Mouse (Mus musculus) midbrain, embryonic 14.5 days (tissue): ENCODE measurements around the gene Ring1. TPM values are rescaled to one million over a fixed set of nuclear protein-coding genes. Genes with fewer than 3 reads are reported as not detected.

Experiments used
- ATAC-seq: fragments of 200-750 bp; cut with Nextera tagmentation; 2 replicates; pipeline ENCODE4 v1.8.0; 2017; ENCODE audit warnings: moderate number of reproducible peaks, moderate library complexity; ENCODE audit not compliant: low FRiP score, low TSS enrichment
- DNase-seq: peaks from one replicate; pipeline ENCODE4 v3.0.0-alpha.2; 2015
- H3K27ac ChIP-seq: fragments of 300-500 bp; sonication (generic); replicated peaks from 2 replicates; pipeline ENCODE4 v1.5.1; 2014; ENCODE audit warnings: mild to moderate bottlenecking, low read depth, low read length, moderate library complexity
- H3K27me3 ChIP-seq: fragments of 300-500 bp; sonication (generic); 2 replicates; pipeline ENCODE4 v1.6.1; 2014; ENCODE audit warnings: low read length, control low read depth, mixed read lengths; ENCODE audit not compliant: control insufficient read depth, insufficient read depth
- H3K36me3 ChIP-seq: fragments of 300-500 bp; sonication (generic); 2 replicates; pipeline ENCODE4 v1.6.1; 2014; ENCODE audit warnings: low read length, control low read depth; ENCODE audit not compliant: control insufficient read depth, insufficient read depth
- H3K4me1 ChIP-seq: fragments of 300-500 bp; sonication (generic); 2 replicates; pipeline ENCODE4 v1.6.1; 2014; ENCODE audit warnings: mild to moderate bottlenecking, antibody characterized with exemption, low read length, control low read depth; ENCODE audit not compliant: control insufficient read depth, insufficient read depth
- H3K4me2 ChIP-seq: fragments of 300-500 bp; sonication (generic); 2 replicates; pipeline ENCODE4 v1.6.1; 2014; ENCODE audit warnings: mild to moderate bottlenecking, low read length, moderate library complexity
- H3K4me3 ChIP-seq: fragments of 300-500 bp; sonication (generic); replicated peaks from 2 replicates; pipeline ENCODE4 v1.5.1; 2014; ENCODE audit warnings: low read depth, low read length
- H3K9ac ChIP-seq: fragments of 300-500 bp; sonication (generic); replicated peaks from 2 replicates; pipeline ENCODE4 v1.6.1; 2014; ENCODE audit warnings: mild to moderate bottlenecking, low read length, moderate library complexity
- H3K9me3 ChIP-seq: fragments of 300-500 bp; sonication (generic); 2 replicates; pipeline ENCODE4 v1.6.1; 2016; ENCODE audit warnings: low read length, control low read depth, mixed read lengths; ENCODE audit not compliant: control insufficient read depth
- WGBS: fragments of 180-500 bp; shearing (Covaris S2); extraction: QIAGEN DNeasy Blood & Tissue Kit; methylation state at CpG from one replicate; pipeline ENCODE4 v1.1.7; 2014; 5-methylcytosine and 5-hydroxymethylcytosine counted together
- polyA plus RNA-seq: library from polyadenylated mRNA; unstranded; fragments of >200 nt; fragmentation: Nextera tagmentation; extraction: Ambion mirVana; gene quantifications from 2 replicates; pipeline ENCODE4 v1.2.1, GENCODE M21; 2014

Ring1 gene
- polyA plus RNA-seq, 1 experiment from 2014 or later, result 9.1 TPM

GRCm38 (mm10) chr17:34038440-34038839 is 14.0 kb upstream of the Ring1 start:
- peak; percentile 56 for DNase-seq

GRCm38 (mm10) chr17:34037241-34037640 is 12.8 kb upstream of the Ring1 start:
- Histone ChIP-seq H3K4me1 (peaks cover 29% of the 10 kb centered on the region), H3K36me3 (peaks cover 38% of the 10 kb centered on the region), H3K27me3 (no peaks in the 10 kb centered on the region), H3K27ac (no peak overlapping the region), H3K9ac (no peak overlapping the region), H3K9me3 (no peaks in the 10 kb centered on the region), H3K4me3 (no peak overlapping the region), H3K4me2 (no peak overlapping the region)
- no peak for DNase-seq
- 97% methylated on average over 7 of the region's 7 CpGs for WGBS
- ATAC-seq, result no peak

More at GRCm38 (mm10) chr17:34038440-34038839, 14.0 kb upstream of the Ring1 start:
- Histone ChIP-seq H3K4me1 (peaks cover 20% of the 10 kb centered on the region; the same call in 1 of the 2 replicates), H3K9me3 (no peaks in the 10 kb centered on the region), H3K4me2 (peak overlapping the region; percentile 52), H3K9ac (peak overlapping the region; percentile 37; the same call in 1 of the 2 replicates), H3K27me3 (no peaks in the 10 kb centered on the region), H3K36me3 (peaks cover 38% of the 10 kb centered on the region), H3K27ac (no peak overlapping the region; the same call in 1 of the 2 replicates), H3K4me3 (peak overlapping the region; percentile 22; the same call in 1 of the 2 replicates)
- 0 out of 2 replicates have a peak, but pooled peaks have one; percentile 15 for ATAC-seq
- WGBS, result 11% methylated on average over 21 of the region's 21 CpGs

GRCm38 (mm10) chr17:34036647-34037046 is 12.2 kb upstream of the Ring1 start:
- WGBS, result 82% methylated on average over 10 of the region's 10 CpGs
- no peak overlapping the region for H3K4me2 ChIP-seq
- H3K4me1 ChIP-seq, result peaks cover 29% of the 10 kb centered on the region
- no peak overlapping the region for H3K4me3 ChIP-seq
- no peak overlapping the region for H3K9ac ChIP-seq
- ATAC-seq (no peak), DNase-seq (no peak)
- peaks cover 38% of the 10 kb centered on the region for H3K36me3 ChIP-seq
- no peak overlapping the region for H3K27ac ChIP-seq
- no peaks in the 10 kb centered on the region for H3K27me3 ChIP-seq
- no peaks in the 10 kb centered on the region for H3K9me3 ChIP-seq

GRCm38 (mm10) chr17:34035517-34035916 is 11.0 kb upstream of the Ring1 start:
- Histone ChIP-seq H3K27me3 (no peaks in the 10 kb centered on the region), H3K36me3 (peaks cover 38% of the 10 kb centered on the region), H3K27ac (no peak overlapping the region), H3K4me2 (no peak overlapping the region), H3K9me3 (no peaks in the 10 kb centered on the region), H3K9ac (no peak overlapping the region), H3K4me1 (peaks cover 33% of the 10 kb centered on the region), H3K4me3 (no peak overlapping the region)
- ATAC-seq (no peak), DNase-seq (no peak)
- 91% methylated on average over 9 of the region's 9 CpGs for WGBS

GRCm38 (mm10) chr17:34034064-34034463 is 9.6 kb upstream of the Ring1 start:
- Histone ChIP-seq H3K4me3 (no peak overlapping the region), H3K9me3 (no peaks in the 10 kb centered on the region), H3K9ac (no peak overlapping the region), H3K36me3 (peaks cover 49% of the 10 kb centered on the region), H3K4me2 (no peak overlapping the region), H3K4me1 (peaks cover 33% of the 10 kb centered on the region), H3K27ac (no peak overlapping the region), H3K27me3 (no peaks in the 10 kb centered on the region)
- WGBS, result 75% methylated on average over 10 of the region's 10 CpGs
- ATAC-seq (no peak), DNase-seq (peak; percentile 71)

GRCm38 (mm10) chr17:34033441-34033840 is 9.0 kb upstream of the Ring1 start:
- WGBS, result 93% methylated on average over 9 of the region's 9 CpGs
- no peak for ATAC-seq
- peaks cover 55% of the 10 kb centered on the region for H3K36me3 ChIP-seq
- H3K4me2 ChIP-seq, result peak overlapping the region; percentile 98; the same call in 1 of the 2 replicates
- no peaks in the 10 kb centered on the region for H3K27me3 ChIP-seq
- H3K9ac ChIP-seq, result no peak overlapping the region
- peaks cover 31% of the 10 kb centered on the region for H3K4me1 ChIP-seq
- H3K27ac ChIP-seq, result no peak overlapping the region
- DNase-seq, result no peak
- H3K4me3 ChIP-seq, result peak overlapping the region; percentile 86; the same call in 1 of the 2 replicates
- H3K9me3 ChIP-seq, result no peaks in the 10 kb centered on the region

GRCm38 (mm10) chr17:34032806-34033205 is 8.3 kb upstream of the Ring1 start:
- Histone ChIP-seq H3K9ac (peak overlapping the region; percentile 94; the same call in 1 of the 2 replicates), H3K9me3 (no peaks in the 10 kb centered on the region), H3K36me3 (peaks cover 54% of the 10 kb centered on the region), H3K27me3 (no peaks in the 10 kb centered on the region), H3K4me2 (peak overlapping the region; percentile 98), H3K4me1 (peaks cover 33% of the 10 kb centered on the region), H3K4me3 (peak overlapping the region; percentile 86), H3K27ac (peak overlapping the region; percentile 98; the same call in 1 of the 2 replicates)
- ATAC-seq (no peak), DNase-seq (no peak)
- WGBS, result 54% methylated on average over 9 of the region's 9 CpGs

- DNase-seq (peak; percentile 75), ATAC-seq (0 out of 2 replicates have a peak, but pooled peaks have one; percentile 0)
- peak overlapping the region; percentile 98 for H3K27ac ChIP-seq
- under 1% methylated on average over 44 of the region's 48 CpGs for WGBS
- H3K9me3 ChIP-seq, result no peaks in the 10 kb centered on the region
- peaks cover 48% of the 10 kb centered on the region for H3K36me3 ChIP-seq
- H3K9ac ChIP-seq, result peak overlapping the region; percentile 94
- H3K27me3 ChIP-seq, result no peaks in the 10 kb centered on the region
- peaks cover 34% of the 10 kb centered on the region for H3K4me1 ChIP-seq
- H3K4me3 ChIP-seq, result peak overlapping the region; percentile 86
- peak overlapping the region; percentile 98 for H3K4me2 ChIP-seq
Observed at GRCm38 (mm10) chr17:34032174-34032632, 7.7 kb upstream of the Ring1 start.
